Comparison of ENCODE assay signal across 27 mouse cellular contexts in the genomic region with DNA sequence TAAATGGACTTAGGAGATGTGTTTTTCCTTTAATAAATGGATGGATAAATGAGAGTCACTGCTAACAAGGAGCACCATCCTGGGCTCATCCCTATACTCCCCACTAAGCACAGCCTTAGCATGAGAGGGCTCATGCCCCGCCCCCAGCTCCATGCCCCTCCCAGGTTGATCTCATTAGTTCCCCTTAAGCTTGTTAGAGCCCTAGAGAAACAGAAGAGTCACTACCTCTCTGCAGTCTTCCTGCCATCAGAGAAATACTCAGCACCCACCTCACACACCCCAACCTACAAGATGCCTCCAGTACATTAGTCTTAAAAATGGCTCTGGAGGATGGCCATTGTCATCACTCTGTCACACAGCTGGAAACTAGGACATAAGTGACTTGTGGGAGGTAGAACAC.
"Had no signal": no experiment of that assay in that cellular context is flagged by ENCODE, and none has a peak within 500 bp of the region (broad histone marks: within the 10 kb centered on the region; RNA-seq: fewer than 3 reads in every experiment).

No protein-coding gene starts in this region.

- ATAC-seq: forebrain, embryonic 13.5 days; forebrain, embryonic 14.5 days; forebrain, embryonic 15.5 days; forebrain, embryonic 16.5 days; forebrain, postnatal 0 days had no signal

- H3K27ac ChIP-seq: embryonic facial prominence, embryonic 10.5 days; embryonic facial prominence, embryonic 12.5 days; embryonic facial prominence, embryonic 13.5 days; embryonic facial prominence, embryonic 15.5 days; forebrain, embryonic 10.5 days; forebrain, embryonic 12.5 days; forebrain, embryonic 13.5 days; forebrain, embryonic 15.5 days; gastrocnemius, adult 2 months; heart, adult 2 months had no signal

- H3K9ac ChIP-seq: embryonic facial prominence, embryonic 12.5 days; embryonic facial prominence, embryonic 13.5 days; embryonic facial prominence, embryonic 15.5 days; forebrain, embryonic 12.5 days; forebrain, embryonic 13.5 days; forebrain, embryonic 15.5 days; forebrain, postnatal 0 days had no signal

- H3K4me3 ChIP-seq: embryonic facial prominence, embryonic 10.5 days; embryonic facial prominence, embryonic 12.5 days; embryonic facial prominence, embryonic 13.5 days; embryonic facial prominence, embryonic 15.5 days; erythroblast, embryonic 14.5 days; forebrain, embryonic 10.5 days; forebrain, embryonic 12.5 days; forebrain, embryonic 13.5 days; forebrain, embryonic 15.5 days; gastrocnemius, adult 2 months; heart, adult 2 months had no signal

- H3K27me3 ChIP-seq: embryonic facial prominence, embryonic 12.5 days; embryonic facial prominence, embryonic 13.5 days; embryonic facial prominence, embryonic 15.5 days; forebrain, embryonic 12.5 days; forebrain, embryonic 13.5 days; forebrain, embryonic 15.5 days had no signal

- H3K4me2 ChIP-seq: embryonic facial prominence, embryonic 12.5 days; embryonic facial prominence, embryonic 13.5 days; embryonic facial prominence, embryonic 15.5 days; forebrain, embryonic 12.5 days; forebrain, embryonic 13.5 days; forebrain, embryonic 15.5 days had no signal

- H3K9me3 ChIP-seq: embryonic facial prominence, embryonic 10.5 days; embryonic facial prominence, embryonic 12.5 days; embryonic facial prominence, embryonic 13.5 days; embryonic facial prominence, embryonic 15.5 days; forebrain, embryonic 10.5 days; forebrain, embryonic 12.5 days; forebrain, embryonic 13.5 days; forebrain, embryonic 15.5 days had no signal

- DNase-seq: cerebellum, adult 8-10 months; cerebellum, adult 9-10 months; cerebellum, adult 9-11 months; cerebellum, postnatal 10 days; cerebellum, postnatal 14 days; cerebellum, postnatal 25 days; cerebellum, postnatal 36 days; embryo, embryonic 11 days; forebrain, postnatal 0 days; gastrocnemius, adult 2 months; gastrocnemius, postnatal 10 days; gastrocnemius, postnatal 14 days; gastrocnemius, postnatal 25 days; gastrocnemius, postnatal 36 days; heart, adult 18-20 months; heart, adult 2 months had no signal

- H3K4me1 ChIP-seq: embryonic facial prominence, embryonic 12.5 days; embryonic facial prominence, embryonic 13.5 days; embryonic facial prominence, embryonic 15.5 days; forebrain, embryonic 13.5 days; forebrain, embryonic 15.5 days had no signal

- H3K36me3 ChIP-seq: embryonic facial prominence, embryonic 10.5 days; embryonic facial prominence, embryonic 12.5 days; embryonic facial prominence, embryonic 13.5 days; embryonic facial prominence, embryonic 15.5 days; forebrain, embryonic 10.5 days; forebrain, embryonic 12.5 days; forebrain, embryonic 15.5 days had no signal
